26 mouse cellular contexts compared by ENCODE assay signal in the genomic region with DNA sequence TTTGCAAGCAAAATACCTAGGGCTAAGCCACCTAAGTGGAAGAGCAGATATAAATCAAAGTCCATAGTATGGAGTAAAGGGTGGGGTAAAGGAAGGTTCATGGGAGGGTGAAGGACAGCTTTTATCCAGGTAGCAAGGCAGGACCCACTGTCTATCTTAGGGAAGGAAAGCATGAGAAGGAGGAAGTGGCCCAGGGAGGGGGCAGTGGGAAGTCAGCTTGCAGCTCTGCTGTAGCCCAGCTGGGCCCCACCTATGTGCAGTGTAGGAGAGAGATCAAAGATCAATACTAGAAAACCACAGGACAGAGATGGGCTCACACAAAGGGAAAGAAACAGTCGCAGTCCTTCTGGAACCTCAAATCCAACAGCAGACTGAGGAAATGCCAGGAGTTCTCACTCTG. TPM values are rescaled to one million over a fixed set of nuclear protein-coding genes. Genes with fewer than 3 reads are reported as not detected.
"Had no signal": no experiment of that assay in that cellular context is flagged by ENCODE, and none has a peak within 500 bp of the region (broad histone marks: within the 10 kb centered on the region; RNA-seq: fewer than 3 reads in every experiment).

No protein-coding gene starts in this region.

- H3K9me3 ChIP-seq: liver, embryonic 12.5 days; liver, embryonic 15.5 days; lung, embryonic 15.5 days; midbrain, embryonic 15.5 days; neural tube, embryonic 12.5 days; neural tube, embryonic 15.5 days had no signal

- H3K4me1 ChIP-seq: liver, embryonic 12.5 days; liver, embryonic 15.5 days; lung, embryonic 15.5 days; midbrain, embryonic 15.5 days; neural tube, embryonic 12.5 days; neural tube, embryonic 15.5 days had no signal

- H3K27me3 ChIP-seq: lung, embryonic 15.5 days; midbrain, embryonic 15.5 days; neural tube, embryonic 12.5 days had no signal

- H3K4me2 ChIP-seq: liver, embryonic 12.5 days; liver, embryonic 15.5 days; lung, embryonic 15.5 days; midbrain, embryonic 11.5 days; midbrain, embryonic 15.5 days; neural tube, embryonic 12.5 days; neural tube, embryonic 15.5 days had no signal

- H3K36me3 ChIP-seq: liver, embryonic 12.5 days; liver, embryonic 15.5 days; lung, embryonic 15.5 days; midbrain, embryonic 15.5 days; neural tube, embryonic 12.5 days; neural tube, embryonic 15.5 days had no signal

- H3K27ac ChIP-seq: kidney, postnatal 0 days; layer of hippocampus, adult 2 months; liver, embryonic 12.5 days; liver, embryonic 15.5 days; lung, embryonic 15.5 days; midbrain, embryonic 15.5 days; neural tube, embryonic 12.5 days; neural tube, embryonic 15.5 days had no signal

- DNase-seq: kidney, adult 2 months; kidney, postnatal 25 days; layer of hippocampus, adult 9-11 months; lung, adult 18-20 months; lung, postnatal 10 days; lung, postnatal 36 days; right cerebral cortex, adult 18-20 months; right cerebral cortex, postnatal 14 days; right cerebral cortex, postnatal 4 days; thymus, adult 18-20 months; thymus, postnatal 36 days had no signal

- H3K4me3 ChIP-seq: layer of hippocampus, adult 2 months; liver, embryonic 12.5 days; liver, embryonic 15.5 days; lung, embryonic 15.5 days; midbrain, embryonic 15.5 days; neural tube, embryonic 12.5 days; neural tube, embryonic 15.5 days had no signal

- ATAC-seq: inflammation-experienced regulatory T-cells, adult 6 months; liver, embryonic 12.5 days; midbrain, embryonic 15.5 days had no signal

- H3K9ac ChIP-seq: liver, embryonic 12.5 days; liver, embryonic 15.5 days; lung, embryonic 15.5 days; midbrain, embryonic 15.5 days; neural tube, embryonic 12.5 days; neural tube, embryonic 15.5 days had no signal

RNA-seq across cellular contexts. Expression of a gene that starts 1.1 kb away (rescaled TPM):
- total RNA-seq: megakaryocyte progenitor cell, adult 5-6 weeks; megakaryocyte-erythroid progenitor cell, adult 5-6 weeks had no signal
- polyA plus RNA-seq: inflammation-experienced regulatory T-cells, adult 6 months; kidney, embryonic 14.5 days; kidney, postnatal 0 days; limb, embryonic 11.5 days; limb, embryonic 14.5 days; liver, embryonic 12.5 days; liver, embryonic 15.5 days; lung, embryonic 15.5 days; midbrain, embryonic 11.5 days; neural tube, embryonic 12.5 days had no signal
